Mouse (Mus musculus) B cell, adult 67 days (primary cell): Measurements from ENCODE around the gene Smim10l1. TPM values are rescaled to one million over a fixed set of nuclear protein-coding genes. Genes with fewer than 3 reads are reported as not detected.

ENCODE experiments used
- total RNA-seq, 2 experiments: library from RNA; stranded (reverse); gene quantifications; 4 replicates each; pipeline ENCODE4 v1.2.4; 2023

The Smim10l1 gene
- 10 to 100 TPM; 13.0 to 13.3 TPM for total RNA-seq

DNA sequence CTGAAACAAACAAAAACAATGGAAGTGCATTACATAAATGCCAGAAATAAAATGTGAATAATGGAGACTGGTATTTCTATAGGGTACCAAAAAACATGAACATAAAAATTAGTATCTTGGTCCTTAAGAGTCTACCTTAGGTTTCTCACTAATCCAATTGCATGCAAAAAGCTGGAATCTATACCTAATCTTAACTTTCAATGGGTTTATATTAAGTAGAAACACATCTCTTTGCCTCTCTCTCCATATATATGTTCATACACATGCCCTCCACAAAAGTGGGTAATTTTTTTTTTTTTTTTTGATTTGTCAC lies at the start of gene Smim10l1:
Gene Smim10l1, plus strand, starts transcription at position 301 of the 313 bp plus-strand sequence.

DNA sequence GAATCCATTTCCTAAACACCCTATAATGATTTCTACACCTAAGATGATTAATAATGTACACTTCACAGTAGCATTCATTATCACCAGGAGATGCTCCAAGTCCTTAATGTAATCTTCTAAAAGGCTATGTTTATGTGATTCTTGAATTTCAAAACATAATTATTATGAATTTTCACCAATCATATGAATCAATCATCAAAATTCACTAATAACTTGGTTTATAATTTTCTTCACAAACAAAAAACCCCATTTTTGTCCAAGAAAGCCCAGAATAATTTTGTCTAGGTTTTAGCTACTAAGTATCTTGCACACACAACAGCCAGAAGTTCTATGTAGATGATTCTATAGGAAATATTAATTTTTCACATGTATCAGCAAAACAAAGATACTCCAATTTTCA lies 49.0 kb upstream of the Smim10l1 start, which contains the start of gene Tas2r140:
Gene Tas2r140, minus strand, starts transcription at position 101 of the 400 bp plus-strand sequence.

Other genes with a start within 250 kb of the Smim10l1 start
- not detected for gene Tas2r116, start 249.5 kb upstream of the Smim10l1 start, total RNA-seq
- gene Tas2r110, start 236.9 kb upstream of the Smim10l1 start, total RNA-seq = not detected
- gene Tas2r113, start 211.9 kb upstream of the Smim10l1 start, total RNA-seq = not detected
- gene Tas2r125, start 195.3 kb upstream of the Smim10l1 start, total RNA-seq = not detected
- gene Tas2r129, start 153.8 kb upstream of the Smim10l1 start, total RNA-seq = not detected
- not detected for gene Tas2r131, start 147.0 kb upstream of the Smim10l1 start, total RNA-seq
- not detected for gene Tas2r109, start 123.9 kb upstream of the Smim10l1 start, total RNA-seq
- gene Tas2r103, start 67.8 kb upstream of the Smim10l1 start, total RNA-seq = not detected
- not detected for gene Tas2r140, start 49.1 kb upstream of the Smim10l1 start, total RNA-seq
- gene 5530400C23Rik, start 187.3 kb downstream of the Smim10l1 start, total RNA-seq = not detected